Mouse (Mus musculus) kidney, embryonic 15.5 days (tissue): ENCODE measurements around the gene Lrp3. TPM values are rescaled to one million over a fixed set of nuclear protein-coding genes. Genes with fewer than 3 reads are reported as not detected.

Experiments used
- ATAC-seq: fragments of 200-750 bp; cut with Nextera tagmentation; replicated peaks from 2 replicates; pipeline ENCODE4 v1.8.0; 2017; ENCODE audit warnings: moderate TSS enrichment; ENCODE audit not compliant: low FRiP score
- H3K27ac ChIP-seq: fragments of 300-500 bp; sonication (generic); 2 replicates; pipeline ENCODE4 v1.5.1; 2015; ENCODE audit warnings: mild to moderate bottlenecking, inconsistent platforms
- H3K27me3 ChIP-seq: fragments of 300-500 bp; sonication (generic); 2 replicates; pipeline ENCODE4 v1.6.1; 2015; ENCODE audit warnings: inconsistent platforms
- H3K36me3 ChIP-seq: fragments of 300-500 bp; sonication (generic); 2 replicates; pipeline ENCODE4 v1.6.1; 2015; ENCODE audit warnings: inconsistent platforms
- H3K4me1 ChIP-seq: fragments of 300-500 bp; sonication (generic); 2 replicates; pipeline ENCODE4 v1.6.1; 2015; ENCODE audit warnings: inconsistent platforms
- H3K4me2 ChIP-seq: fragments of 300-500 bp; sonication (generic); 2 replicates; pipeline ENCODE4 v1.6.1; 2015; ENCODE audit warnings: moderate library complexity, mild to moderate bottlenecking, inconsistent platforms
- H3K4me3 ChIP-seq: fragments of 300-500 bp; sonication (generic); replicated peaks from 2 replicates; pipeline ENCODE4 v1.5.1; 2015; ENCODE audit warnings: mild to moderate bottlenecking, inconsistent platforms
- H3K9ac ChIP-seq: fragments of 300-500 bp; sonication (generic); 2 replicates; pipeline ENCODE4 v1.6.1; 2015; ENCODE audit warnings: mild to moderate bottlenecking, inconsistent platforms
- H3K9me3 ChIP-seq: fragments of 300-500 bp; sonication (generic); replicated peaks from 2 replicates; pipeline ENCODE4 v1.6.1; 2016; ENCODE audit warnings: inconsistent platforms
- WGBS: fragments of 180-500 bp; shearing (Covaris S2); methylation state at CpG from one replicate; pipeline ENCODE4 v1.1.7; 2015; ENCODE audit warnings: mixed read lengths; 5-methylcytosine and 5-hydroxymethylcytosine counted together
- polyA plus RNA-seq: library from polyadenylated mRNA; unstranded; fragments of >200 nt; fragmentation: Nextera tagmentation; extraction: Ambion mirVana; gene quantifications from 2 replicates; pipeline ENCODE4 v1.2.1, GENCODE M21; 2015

The Lrp3 gene
- polyA plus RNA-seq, 1 experiment from 2014 or later, result 6.3 TPM

DNA sequence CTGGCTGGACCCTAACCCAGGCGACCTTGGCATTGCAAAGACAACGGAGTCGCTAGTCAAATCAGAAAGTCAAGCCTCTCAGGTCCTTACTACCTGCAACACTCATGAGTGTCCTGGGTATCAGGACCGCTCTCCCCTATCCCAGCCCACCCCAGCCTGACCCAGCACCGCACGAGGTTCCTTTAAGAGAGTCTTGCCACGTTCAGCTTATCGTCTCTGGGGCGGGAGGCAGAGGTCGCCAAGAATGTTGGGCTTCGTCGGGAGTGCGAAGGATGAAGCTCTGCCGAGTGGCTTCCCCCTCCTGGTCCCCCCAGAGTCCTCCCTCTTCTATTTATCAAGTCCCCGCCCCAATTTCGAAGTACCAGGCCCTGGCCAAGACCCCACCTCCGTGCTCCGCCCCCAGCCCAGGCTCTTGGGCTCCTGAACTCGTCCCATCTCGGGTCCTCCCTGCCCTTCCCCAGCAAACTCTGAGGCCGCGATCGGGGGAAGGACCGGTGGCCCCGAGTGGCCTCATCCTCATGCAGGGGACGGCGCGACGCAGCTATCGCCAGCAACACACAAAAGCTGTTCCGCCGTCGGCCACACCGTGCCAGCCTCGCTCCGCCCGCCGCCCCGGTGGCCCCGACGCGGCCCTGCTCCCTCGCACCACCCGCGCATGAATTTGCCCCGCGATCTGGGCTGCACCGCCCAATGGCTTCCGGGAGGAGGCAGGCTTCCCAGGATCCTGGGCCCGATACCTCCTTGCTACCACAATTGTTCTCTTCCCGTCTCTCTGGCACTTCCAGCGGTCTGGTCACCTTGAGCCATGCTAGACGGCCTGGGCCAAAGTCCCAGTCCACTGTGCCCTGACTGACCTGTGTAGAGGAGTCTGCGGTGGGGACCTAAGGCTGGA, 30.2 kb downstream of the Lrp3 start:
- H3K36me3 ChIP-seq, result no peaks in the 10 kb centered on the region
- H3K27me3 ChIP-seq, result peaks cover 54% of the 10 kb centered on the region
- 0 out of 2 replicates have a peak, but pooled peaks have one; percentile 35 for ATAC-seq
- 0 out of 2 replicates have a peak overlapping the region, but pooled peaks have one; percentile 8 for H3K9ac ChIP-seq
- no peak overlapping the region for H3K27ac ChIP-seq
- peak overlapping the region; percentile 43 for H3K4me3 ChIP-seq
- peak overlapping the region; percentile 77 for H3K4me2 ChIP-seq
- 3% methylated on average over 54 of the region's 54 CpGs for WGBS
- H3K4me1 ChIP-seq, result peaks cover 19% of the 10 kb centered on the region
- peaks cover 8% of the 10 kb centered on the region for H3K9me3 ChIP-seq

DNA sequence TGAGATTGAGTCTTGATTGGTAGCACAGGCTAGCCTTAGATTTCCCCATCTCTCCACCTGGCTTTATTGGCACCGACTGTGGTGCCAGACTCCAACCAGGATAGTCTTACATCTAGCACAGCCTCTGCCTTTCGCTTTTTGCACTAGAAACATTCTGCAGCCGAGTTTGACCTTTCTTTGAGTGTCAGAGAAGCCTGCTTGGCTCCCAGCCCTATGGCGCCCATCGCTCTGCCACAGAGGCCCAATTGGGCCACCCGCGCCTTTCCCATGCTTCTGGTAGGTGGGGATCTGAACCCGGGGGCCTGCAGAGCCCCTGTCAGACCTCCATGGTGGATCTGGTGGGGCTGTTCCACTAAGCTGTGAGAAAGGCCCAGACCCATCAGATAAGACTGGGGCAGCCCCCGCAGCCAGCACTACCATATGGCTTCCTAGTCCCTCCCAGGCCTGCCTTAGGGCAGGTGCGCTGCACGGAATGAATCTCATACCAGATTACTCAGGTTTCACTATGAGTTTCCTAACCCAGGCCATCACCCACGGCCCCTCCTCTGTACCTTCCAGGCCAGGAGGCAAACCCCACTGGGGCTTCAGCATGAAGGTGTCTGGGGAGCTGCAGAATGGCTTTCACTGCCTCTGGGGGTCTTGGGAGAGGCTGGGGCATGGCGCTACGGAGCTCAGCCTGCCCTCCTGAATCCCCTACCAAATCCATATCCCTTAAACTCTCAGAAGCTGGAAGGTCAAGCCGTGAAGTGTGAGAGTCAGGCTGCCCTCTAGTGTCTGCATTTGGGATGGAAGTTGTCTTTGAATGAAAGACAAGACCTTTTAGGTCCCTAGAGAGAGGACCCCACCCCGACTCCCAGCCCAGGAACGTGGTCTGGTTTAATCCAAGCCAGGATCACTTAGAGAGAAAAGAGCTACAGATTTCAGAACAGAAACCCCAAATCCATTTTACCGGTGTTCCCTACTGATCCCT, 38.6 kb downstream of the Lrp3 start:
- 0 out of 2 replicates have a peak overlapping the region, but pooled peaks have one; percentile 16 for H3K4me2 ChIP-seq
- H3K9ac ChIP-seq, result no peak overlapping the region
- H3K27me3 ChIP-seq, result peaks cover 10% of the 10 kb centered on the region
- H3K4me1 ChIP-seq, result peaks cover 10% of the 10 kb centered on the region; the same call in 1 of the 2 replicates
- H3K36me3 ChIP-seq, result no peaks in the 10 kb centered on the region
- ATAC-seq, result no peak
- no peaks in the 10 kb centered on the region for H3K9me3 ChIP-seq
- WGBS, result 49% methylated on average over 18 of the region's 18 CpGs
- no peak overlapping the region for H3K27ac ChIP-seq
- no peak overlapping the region for H3K4me3 ChIP-seq

DNA sequence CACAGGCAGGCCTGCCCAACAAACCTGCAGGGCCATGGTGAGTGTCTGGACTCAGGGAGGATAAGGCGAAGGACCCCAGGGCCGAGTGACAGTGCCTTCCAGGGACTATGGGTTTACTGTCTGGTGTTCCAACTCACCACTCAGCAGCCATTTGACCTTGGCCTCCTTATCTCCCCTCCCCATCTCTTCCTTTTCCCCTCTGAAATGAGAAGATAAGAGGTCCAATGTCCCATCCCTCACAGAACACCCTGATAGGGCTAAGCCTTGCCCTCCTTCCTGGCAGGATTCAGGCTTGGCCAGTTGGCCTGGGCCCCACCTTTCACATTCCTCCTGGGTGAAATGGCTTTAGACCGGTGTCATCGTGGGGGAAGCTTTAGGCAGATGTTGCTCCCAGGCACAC, 39.8 kb downstream of the Lrp3 start:
- Histone ChIP-seq H3K4me1 (peaks cover 13% of the 10 kb centered on the region; the same call in 1 of the 2 replicates), H3K27ac (no peak overlapping the region), H3K9me3 (no peaks in the 10 kb centered on the region), H3K4me3 (no peak overlapping the region), H3K36me3 (no peaks in the 10 kb centered on the region), H3K9ac (no peak overlapping the region), H3K4me2 (no peak overlapping the region), H3K27me3 (peaks cover 18% of the 10 kb centered on the region)
- no peak for ATAC-seq
- WGBS, result 71% methylated on average over 4 of the region's 4 CpGs

DNA sequence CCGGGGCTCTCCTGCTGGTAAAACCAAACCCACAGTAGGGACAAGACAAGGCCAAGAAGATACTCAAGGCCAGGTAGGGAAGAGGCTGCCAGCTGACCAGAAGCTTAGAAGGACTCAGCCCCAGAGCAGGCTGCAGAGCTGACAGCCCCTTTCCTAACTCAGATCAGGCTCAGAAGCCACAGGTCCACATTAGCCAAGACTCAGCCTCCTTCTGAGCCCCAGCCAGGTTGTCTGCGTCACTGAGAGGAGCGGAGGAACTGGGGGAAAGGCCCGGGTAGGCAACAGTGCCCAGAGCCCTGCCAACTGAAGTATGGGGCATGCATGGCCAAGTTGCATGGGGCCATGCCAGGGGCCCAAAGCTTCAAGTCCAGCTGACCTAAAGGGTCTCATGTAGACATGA, 42.8 kb downstream of the Lrp3 start:
- Histone ChIP-seq H3K9me3 (no peaks in the 10 kb centered on the region), H3K4me2 (no peak overlapping the region), H3K4me3 (no peak overlapping the region), H3K4me1 (peaks cover 15% of the 10 kb centered on the region; the same call in 1 of the 2 replicates), H3K9ac (no peak overlapping the region), H3K27me3 (peaks cover 27% of the 10 kb centered on the region), H3K36me3 (no peaks in the 10 kb centered on the region), H3K27ac (no peak overlapping the region)
- ATAC-seq, result no peak
- 79% methylated on average over 4 of the region's 4 CpGs for WGBS

DNA sequence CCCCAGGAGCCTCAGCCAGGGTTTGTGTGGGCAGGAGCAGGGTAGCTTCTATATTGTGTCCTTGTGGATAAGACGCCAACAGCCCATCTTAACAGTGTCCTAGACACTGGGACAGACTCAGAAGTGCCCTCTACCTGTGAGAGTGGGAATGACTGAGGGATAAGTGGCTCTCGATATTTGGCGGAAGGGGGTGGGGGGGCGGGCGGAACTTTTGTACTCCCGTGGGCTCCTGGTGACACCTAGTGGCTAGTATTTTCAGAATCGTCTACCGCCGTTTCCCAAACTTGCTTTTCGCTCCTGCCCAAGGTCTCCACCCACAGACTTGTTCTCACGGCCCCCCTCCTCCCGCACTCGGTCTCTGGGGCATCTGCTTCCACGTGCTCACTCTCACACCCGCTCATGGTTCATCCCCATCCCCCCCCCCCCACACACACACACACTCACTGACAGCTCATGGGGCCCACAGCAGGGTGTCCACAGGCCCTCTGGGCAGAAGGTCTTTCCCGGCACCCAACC, 43.4 kb downstream of the Lrp3 start:
- Histone ChIP-seq H3K9ac (no peak overlapping the region), H3K27ac (no peak overlapping the region), H3K4me1 (peaks cover 15% of the 10 kb centered on the region; the same call in 1 of the 2 replicates), H3K4me2 (peak overlapping the region; percentile 50), H3K9me3 (no peaks in the 10 kb centered on the region), H3K27me3 (peaks cover 27% of the 10 kb centered on the region), H3K36me3 (no peaks in the 10 kb centered on the region), H3K4me3 (0 out of 2 replicates have a peak overlapping the region, but pooled peaks have one; percentile 12)
- peak; percentile 73 for ATAC-seq
- WGBS, result 3% methylated on average over 16 of the region's 16 CpGs

DNA sequence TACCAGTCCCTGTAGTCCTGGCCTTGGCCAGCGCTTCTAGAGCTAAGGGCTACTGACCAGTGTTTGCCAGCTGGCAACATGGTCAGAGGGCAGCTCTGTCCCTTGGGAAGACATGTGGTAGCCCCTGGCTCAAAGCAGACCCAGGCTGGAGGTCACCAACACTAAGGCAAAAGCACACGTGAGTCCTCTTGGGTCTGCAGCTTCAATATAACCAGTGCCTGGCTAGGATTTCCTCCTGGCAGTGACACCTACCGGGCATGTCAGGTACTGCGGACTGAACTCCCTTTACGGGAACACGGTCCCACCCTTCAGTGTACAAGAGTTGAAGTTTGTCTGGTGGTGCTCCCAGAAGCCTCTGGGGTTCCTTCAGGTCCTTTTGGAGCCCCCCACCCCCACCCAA, 46.0 kb downstream of the Lrp3 start:
- no peak overlapping the region for H3K27ac ChIP-seq
- peaks cover 10% of the 10 kb centered on the region; the same call in 1 of the 2 replicates for H3K4me1 ChIP-seq
- H3K4me2 ChIP-seq, result no peak overlapping the region
- H3K27me3 ChIP-seq, result peaks cover 27% of the 10 kb centered on the region
- H3K9ac ChIP-seq, result no peak overlapping the region
- ATAC-seq, result no peak
- no peaks in the 10 kb centered on the region for H3K9me3 ChIP-seq
- no peaks in the 10 kb centered on the region for H3K36me3 ChIP-seq
- H3K4me3 ChIP-seq, result no peak overlapping the region
- WGBS, result 14% methylated on average over 6 of the region's 6 CpGs

DNA sequence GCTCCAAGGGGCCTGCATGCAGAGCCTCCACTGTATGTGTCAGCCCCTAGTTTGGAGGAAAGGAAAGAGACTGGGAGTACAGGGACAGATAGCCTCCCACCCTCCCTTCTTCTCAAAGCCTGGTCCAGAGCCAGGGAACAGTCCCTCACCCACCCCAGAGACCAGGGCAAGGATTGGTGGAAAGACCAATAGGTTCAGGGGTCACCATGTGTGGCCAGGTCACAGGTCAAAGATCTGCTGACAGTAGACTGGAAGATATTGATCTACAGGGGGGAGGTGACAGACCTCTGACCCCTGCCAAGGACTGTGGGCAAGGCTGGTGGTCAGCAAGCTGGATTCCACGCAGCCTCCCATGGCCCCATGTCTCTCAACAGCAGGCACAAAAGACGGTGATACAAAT, 47.4 kb downstream of the Lrp3 start:
- Histone ChIP-seq H3K27ac (no peak overlapping the region), H3K9ac (no peak overlapping the region), H3K4me2 (no peak overlapping the region), H3K9me3 (no peaks in the 10 kb centered on the region), H3K4me1 (peaks cover 10% of the 10 kb centered on the region; the same call in 1 of the 2 replicates), H3K36me3 (no peaks in the 10 kb centered on the region), H3K4me3 (no peak overlapping the region), H3K27me3 (peaks cover 20% of the 10 kb centered on the region)
- WGBS, result 56% methylated on average over 2 of the region's 2 CpGs
- no peak for ATAC-seq

DNA sequence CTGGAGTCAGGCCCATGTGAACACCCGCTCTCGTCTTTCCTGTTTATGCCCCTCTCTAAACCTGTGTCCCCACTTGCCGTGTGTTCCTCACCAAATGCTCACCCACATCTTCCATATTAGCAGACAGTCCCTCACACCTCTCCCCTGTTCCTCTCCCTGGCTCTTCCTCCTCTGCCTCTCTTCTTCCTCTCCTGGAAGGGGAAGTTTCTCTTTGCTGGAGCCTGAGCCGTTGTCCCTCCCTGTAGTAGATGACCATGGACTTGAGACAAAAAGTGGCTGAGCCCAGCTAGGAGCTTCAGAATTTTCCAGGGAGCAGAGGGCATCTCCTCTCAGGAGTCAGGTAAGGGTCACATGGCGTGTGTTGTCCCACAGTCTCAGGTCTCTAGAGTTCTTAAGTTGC, 48.3 kb downstream of the Lrp3 start:
- WGBS, result 79% methylated on average over 5 of the region's 5 CpGs

DNA sequence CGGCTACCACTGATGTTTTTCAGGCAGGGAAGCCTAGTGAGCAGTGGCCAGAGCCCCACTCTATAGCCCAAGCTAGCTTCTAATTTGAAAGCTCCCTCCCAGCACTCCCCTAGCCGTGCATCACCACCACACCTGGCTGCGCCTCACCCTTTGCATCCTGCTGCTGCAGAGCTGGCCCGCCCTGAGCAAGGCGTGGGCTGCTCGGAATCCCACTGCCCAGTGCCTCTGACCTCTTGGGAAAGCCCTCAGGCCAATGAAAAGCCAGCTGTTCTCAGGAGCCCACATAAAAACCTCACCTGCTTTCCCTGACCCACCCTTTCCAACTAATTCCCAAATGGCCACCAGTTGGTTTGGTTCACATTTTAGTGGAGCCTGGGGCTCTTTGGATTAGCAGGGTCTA, 51.2 kb downstream of the Lrp3 start:
- Histone ChIP-seq H3K9me3 (no peaks in the 10 kb centered on the region), H3K27ac (no peak overlapping the region), H3K36me3 (no peaks in the 10 kb centered on the region), H3K4me3 (no peak overlapping the region), H3K4me1 (no peaks in the 10 kb centered on the region), H3K9ac (no peak overlapping the region), H3K27me3 (no peaks in the 10 kb centered on the region), H3K4me2 (no peak overlapping the region)
- no peak for ATAC-seq
- 56% methylated on average over 6 of the region's 6 CpGs for WGBS

More for the DNA sequence above, 48.3 kb downstream of the Lrp3 start:
- peaks cover 17% of the 10 kb centered on the region for H3K27me3 ChIP-seq
- no peak overlapping the region for H3K4me2 ChIP-seq
- no peak overlapping the region for H3K27ac ChIP-seq
- no peaks in the 10 kb centered on the region for H3K9me3 ChIP-seq
- peaks cover 6% of the 10 kb centered on the region; the same call in 1 of the 2 replicates for H3K4me1 ChIP-seq
- H3K9ac ChIP-seq, result no peak overlapping the region
- H3K4me3 ChIP-seq, result no peak overlapping the region
- H3K36me3 ChIP-seq, result no peaks in the 10 kb centered on the region
- ATAC-seq, result no peak

DNA sequence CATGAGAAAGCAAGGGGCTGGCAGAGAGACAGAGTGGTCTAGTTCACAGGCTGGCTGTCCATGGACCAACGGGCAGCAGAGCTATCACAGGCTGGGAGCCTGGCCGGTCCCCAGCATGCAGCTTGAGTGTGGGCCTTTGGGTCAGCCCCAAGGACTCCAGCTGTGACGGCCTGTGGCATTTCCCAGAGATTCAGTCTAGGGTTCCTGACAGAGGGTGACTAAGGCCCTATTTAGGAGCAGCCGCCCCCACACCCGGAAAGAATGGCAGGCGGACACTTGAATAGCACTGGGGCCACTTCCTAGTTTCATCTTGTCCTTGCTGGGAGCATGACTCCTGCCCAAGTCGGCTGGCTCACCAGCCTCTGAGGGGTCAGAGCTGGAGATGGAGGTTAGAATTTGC, 51.7 kb downstream of the Lrp3 start:
- no peak overlapping the region for H3K4me3 ChIP-seq
- no peak overlapping the region for H3K9ac ChIP-seq
- H3K9me3 ChIP-seq, result no peaks in the 10 kb centered on the region
- H3K27ac ChIP-seq, result no peak overlapping the region
- no peaks in the 10 kb centered on the region for H3K27me3 ChIP-seq
- WGBS, result 55% methylated on average over 7 of the region's 7 CpGs
- no peak for ATAC-seq
- no peak overlapping the region for H3K4me2 ChIP-seq
- no peaks in the 10 kb centered on the region for H3K4me1 ChIP-seq
- no peaks in the 10 kb centered on the region for H3K36me3 ChIP-seq

DNA sequence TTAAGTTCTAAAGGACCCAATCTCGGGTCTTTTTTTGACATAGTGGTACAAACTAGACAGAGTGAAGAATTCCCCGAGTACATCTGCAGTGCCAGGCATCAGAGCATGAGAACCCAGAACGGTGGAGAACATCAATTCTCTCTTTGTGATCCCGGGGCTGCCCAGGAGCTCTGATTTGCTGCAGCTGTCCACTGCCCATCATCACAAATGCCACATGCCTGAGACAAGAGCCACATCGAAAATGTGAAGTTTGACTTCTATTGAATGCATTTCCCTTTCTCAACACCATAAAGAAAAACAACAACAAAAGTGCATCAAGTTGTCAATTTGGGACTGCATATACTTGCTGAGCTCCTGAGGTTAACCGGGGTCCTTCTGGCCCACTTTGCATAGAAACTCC, 52.9 kb downstream of the Lrp3 start:
- no peak for ATAC-seq
- WGBS, result 79% methylated on average over 6 of the region's 6 CpGs
- Histone ChIP-seq H3K4me3 (no peak overlapping the region), H3K27me3 (no peaks in the 10 kb centered on the region), H3K4me2 (no peak overlapping the region), H3K9me3 (no peaks in the 10 kb centered on the region), H3K36me3 (no peaks in the 10 kb centered on the region), H3K4me1 (no peaks in the 10 kb centered on the region), H3K27ac (no peak overlapping the region), H3K9ac (no peak overlapping the region)
